Mouse (Mus musculus) mouse trophoblast stem cell (cell line): ENCODE measurements around the gene Rbm20.

ENCODE experiments used
- in situ Hi-C, 2 experiments: fragments of 300-500 bp; cut with MseI, MboI; formaldehyde crosslinking; loops; 2 replicates in 1 of 2; 3 replicates in 1 of 2; pipeline ENCODE4 v1.15.1; 2025

The Rbm20 gene

DNA sequence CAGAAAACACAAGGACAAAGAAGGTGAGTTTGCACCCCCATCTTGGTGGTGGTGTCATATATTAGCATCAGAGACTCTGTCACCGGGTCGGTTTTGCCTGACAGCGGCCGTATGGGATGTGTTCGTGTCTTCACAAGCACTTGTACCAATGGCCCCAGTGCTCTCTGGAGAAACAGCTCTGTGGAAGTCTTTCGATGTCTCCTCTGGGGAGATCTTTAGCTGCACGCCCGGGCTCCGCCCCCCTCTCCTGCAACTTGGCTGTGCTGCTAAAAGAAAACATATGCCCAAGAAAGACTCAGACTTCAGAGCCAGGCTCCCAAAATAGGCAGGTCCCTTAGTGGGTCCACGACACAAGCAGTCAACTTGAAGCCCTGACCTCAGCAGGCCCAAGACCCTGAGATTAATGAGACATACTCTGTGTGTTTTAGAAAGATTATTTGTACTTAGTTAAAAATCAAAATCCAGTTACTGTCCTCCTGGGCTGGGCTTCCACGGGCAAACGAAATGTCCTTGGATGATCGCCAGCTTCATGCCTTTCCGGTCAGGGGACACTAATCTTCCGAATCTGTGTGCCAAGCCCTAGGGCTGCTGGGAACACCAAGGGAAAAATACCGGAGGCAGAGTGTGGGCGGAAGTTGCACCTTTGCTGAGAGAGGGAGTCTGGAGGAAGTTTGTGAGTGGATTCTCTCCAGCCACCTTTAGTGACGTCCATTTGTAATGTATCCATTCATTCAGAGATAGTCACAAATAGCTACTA is 173.2 kb downstream of the Rbm20 start:
- in situ Hi-C loops: no loop called here

DNA sequence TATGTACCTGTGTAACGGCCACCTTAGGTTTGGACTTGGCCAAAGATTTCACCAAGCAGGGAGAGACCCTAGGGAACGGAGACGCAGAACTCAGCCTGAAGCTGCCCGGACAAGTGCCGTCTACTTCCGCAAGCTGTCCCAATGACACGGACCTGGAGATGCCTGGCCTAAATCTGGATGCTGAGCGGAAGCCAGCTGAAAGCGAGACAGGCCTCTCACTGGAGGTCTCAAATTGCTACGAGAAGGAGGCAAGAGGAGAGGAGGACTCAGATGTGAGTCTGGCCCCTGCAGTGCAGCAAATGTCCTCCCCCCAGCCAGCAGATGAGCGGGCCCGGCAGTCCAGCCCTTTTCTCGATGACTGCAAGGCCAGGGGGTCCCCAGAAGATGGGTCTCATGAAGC is 174.2 kb downstream of the Rbm20 start:
- in situ Hi-C loops: no loop called here

DNA sequence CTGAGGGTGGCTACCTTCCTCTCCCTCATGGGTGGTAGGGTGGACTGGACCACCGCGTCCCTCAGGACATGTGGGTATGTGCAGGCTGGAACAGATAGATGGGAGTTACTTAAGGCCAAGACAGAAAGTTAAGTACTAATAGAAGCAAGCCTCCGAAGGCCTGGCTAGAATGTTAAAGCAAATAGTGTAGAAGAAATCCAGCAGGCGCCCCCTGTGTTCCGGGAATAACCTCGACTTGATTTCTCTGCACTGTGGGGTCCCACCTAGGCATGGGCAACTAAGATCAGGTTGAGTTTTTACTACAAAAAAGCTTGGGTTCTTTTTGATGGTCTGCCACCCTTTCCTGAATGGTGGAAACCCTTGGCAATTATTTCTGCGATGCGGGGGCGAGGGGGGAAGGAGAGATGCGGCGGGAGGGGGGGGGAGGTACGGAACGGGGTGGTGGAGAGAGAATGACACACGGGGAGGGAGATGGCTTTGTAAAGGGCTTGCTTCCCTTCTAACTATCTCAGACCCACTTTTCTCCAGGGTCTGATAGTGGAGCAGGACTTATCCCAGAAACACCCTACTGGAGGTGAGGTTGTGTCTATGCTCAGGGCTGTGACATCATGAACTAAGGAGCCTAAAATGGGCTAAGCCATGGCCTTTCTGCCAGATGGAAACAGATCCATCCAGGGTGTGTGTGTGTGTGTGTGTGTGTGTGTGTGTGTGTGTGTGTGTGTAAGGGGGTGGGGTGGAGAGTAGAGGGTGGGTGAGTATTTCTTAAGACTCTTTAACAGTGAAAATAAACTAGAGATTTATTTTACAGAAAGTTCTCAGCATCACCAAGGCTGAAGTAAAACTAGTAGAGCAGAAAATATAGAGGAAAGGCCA is 175.0 kb downstream of the Rbm20 start:
- in situ Hi-C loops: no loop called here

DNA sequence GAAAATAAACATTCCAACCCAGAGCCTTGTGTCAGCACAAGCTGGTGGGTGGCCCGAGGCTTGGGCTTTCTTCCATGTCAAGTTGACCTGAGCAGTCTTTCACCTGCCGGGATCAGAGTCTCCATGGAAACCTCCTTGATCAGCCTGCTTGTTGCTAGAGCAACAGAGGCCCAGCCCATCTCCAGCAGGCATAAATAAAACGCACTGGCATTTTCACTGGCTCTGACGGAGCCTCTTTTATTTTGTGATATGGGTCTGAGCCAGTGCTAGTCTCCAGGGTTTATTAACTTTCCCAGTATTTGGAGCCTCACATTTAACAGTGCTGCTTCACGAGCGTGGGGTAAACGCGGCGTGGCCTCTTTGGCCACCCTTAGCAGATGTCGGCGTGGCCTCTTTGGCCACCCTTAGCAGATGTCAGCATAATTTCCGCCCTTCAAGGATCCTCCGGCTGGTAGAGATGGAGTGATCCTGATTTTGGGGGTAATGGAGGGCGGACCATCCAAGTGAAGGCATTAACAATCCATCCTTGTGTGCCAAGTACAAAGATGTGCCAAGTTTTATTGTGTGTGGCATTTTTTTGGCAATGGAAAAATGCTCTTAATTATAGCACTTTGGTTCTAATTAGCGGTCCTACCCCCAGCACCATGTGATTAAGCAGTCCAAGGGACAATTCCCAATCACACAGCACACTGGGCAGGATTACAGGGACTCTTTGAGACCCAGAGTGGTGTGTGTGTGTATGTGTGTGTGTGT is 175.8 kb downstream of the Rbm20 start:
- in situ Hi-C loops: no loop called here

DNA sequence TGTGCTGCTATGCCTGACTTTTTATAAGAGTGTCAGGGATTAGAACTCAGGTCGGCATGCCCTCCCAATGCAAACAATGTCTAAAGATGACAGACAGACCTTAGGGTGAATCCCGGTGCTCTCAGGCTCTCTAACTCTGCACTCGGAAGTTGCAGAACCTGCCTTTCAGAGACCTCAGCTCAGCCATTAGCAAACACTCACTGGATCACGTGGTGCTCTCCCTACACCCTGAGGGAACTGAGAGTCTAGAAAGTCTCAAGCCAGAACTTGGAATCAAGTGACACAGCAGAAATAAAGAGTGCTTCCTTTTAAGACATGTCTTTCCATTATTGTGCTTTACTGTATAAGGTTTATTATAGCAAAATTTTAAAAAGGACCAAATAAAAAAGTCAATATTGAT is 177.9 kb downstream of the Rbm20 start:
- in situ Hi-C loops: no loop called here

DNA sequence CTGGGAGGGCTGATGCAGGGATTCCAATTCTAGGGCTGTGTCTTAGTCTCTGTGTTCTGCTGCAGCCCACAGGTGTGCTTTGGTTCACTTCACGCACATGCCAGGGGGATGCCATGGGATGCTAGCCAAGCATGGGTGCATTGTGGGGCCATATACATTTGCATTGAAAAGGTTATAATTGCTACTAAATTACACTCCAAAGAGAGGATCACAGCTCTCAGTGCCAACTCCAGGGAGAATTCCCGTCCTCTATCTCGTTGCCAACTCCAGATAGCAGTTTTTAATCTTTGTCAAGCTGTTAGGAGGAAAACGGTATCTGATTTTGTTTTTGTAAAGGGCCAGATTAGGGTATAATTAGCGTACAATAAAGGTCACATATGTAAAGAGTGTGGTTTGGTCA is 178.7 kb downstream of the Rbm20 start:
- in situ Hi-C loops: no loop called here

DNA sequence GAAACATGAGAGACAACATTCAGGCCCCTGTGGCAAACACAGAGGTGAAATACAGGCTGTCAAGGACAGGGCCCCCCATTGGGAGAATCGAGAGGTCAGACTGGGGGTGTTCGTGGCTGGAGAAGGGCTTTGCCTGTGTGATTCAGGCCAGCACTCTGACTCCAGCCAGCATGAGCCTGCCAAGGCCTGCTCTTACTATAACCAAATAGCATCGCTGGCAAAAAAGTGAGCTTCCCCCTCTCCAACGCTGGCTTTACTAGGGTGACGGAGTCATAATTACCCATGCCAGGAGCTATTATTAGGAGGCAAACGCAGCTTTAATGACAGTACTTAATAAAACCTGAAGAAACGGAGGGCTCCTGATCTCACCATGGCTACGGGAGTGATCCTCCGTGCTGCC is 179.7 kb downstream of the Rbm20 start:
- in situ Hi-C loops: no loop called here

DNA sequence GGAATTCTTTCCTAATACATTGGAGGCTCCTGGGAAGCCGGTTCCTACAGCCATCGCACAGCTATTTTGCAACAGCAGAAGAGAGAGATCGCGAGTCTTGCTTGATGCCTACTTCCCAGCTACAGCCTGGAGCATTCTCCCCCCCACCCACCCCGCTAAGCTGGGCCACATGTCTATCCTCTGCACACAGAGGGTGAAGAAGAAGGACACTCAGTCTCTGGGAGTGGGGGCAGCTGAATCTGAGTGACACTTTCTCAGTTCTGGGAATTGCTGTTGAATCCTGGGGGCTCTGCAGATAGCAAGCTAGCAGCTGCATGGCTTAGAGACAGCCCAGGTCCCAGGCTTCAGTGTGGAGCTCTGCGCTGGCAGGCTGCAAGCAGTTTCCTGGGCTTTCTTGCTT is 180.9 kb downstream of the Rbm20 start:
- in situ Hi-C loops: no loop called here

DNA sequence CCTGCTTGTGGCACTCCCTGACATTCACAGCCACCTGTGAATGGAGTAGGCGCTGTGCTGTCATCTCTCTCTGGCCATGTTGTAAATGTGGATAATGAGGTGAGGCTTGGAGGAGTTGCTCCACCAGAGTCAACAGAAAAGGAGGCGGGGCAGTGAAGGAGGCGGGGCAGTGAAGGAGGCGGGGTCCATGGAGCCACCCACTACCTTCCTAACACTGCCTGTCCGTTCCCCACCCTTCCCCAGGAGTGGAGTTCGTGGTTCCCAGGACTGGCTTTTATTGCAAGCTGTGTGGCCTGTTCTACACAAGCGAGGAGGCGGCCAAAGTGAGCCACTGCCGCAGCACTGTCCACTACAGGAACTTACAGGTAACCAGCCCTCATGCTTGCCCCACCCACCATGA is 182.0 kb downstream of the Rbm20 start:
- in situ Hi-C loops: no loop called here

DNA sequence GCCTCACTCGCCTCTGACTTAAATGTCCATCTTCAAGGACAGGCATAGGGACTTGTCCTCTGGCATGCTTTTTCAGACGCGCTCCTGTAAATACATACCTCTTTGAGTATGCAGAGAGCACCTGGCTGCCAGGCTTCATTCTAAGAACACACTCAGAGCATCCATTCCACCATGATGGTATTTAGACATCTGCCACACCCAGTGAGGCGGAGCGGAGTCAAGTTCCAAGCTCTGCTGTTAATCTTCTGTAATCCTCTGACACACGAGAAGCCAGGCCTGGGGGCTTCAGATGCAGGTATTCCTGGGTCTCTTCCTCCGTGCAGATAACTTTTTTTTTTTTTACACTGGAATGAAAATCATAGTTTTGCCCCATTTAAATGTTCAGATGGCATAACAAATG is 182.5 kb downstream of the Rbm20 start:
- in situ Hi-C loops: no loop called here

DNA sequence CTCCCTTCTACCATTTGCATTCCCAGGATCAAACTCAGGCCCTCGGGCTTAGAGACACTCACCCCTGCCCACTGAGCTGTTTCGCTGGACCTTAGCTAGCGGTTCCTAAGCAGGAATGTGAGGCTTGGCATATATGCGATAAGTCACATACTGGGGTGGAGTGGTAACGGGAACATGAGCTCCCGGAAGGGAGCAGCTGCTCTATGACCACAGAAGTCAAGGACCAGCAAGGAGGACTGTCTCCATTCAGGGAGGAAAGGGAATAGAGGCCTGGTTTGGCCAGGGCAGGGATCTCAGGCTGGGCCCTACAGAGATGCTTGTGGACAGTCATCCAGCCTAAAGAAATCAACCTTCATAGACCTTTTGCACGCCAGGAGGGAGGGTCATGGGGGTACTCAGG is 184.2 kb downstream of the Rbm20 start:
- in situ Hi-C loops: no loop called here

DNA sequence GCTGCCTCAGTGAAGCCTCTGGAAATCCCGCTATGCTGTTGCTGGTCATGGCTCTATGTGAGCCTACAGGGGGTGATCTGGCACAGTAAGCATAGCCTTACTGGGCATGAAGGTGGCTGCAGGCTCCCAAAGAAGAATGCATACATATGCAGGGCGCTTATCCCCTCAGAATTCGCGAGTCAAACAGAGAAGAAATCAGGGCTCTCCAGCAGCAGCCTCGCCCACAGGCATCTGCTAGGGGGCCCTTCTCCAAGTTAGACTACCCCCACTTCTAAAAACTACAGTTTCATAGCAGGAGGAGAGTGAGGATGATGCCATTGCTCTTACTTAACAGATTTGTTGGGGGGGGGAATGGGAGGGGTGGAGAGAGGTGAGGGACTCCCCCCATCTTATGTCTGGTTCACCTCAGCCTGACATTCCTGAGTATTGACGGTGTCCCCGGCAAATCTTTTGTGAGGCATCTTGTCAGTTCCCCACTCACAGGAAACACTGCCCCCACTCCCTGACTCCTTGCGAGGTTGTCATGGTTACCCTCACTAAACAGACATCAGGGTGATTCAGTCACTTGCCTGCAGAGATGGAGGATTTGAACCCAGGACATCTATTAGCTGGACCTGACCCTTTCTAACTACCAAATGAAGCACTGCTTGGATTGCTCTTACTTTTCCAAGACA is 185.6 kb downstream of the Rbm20 start:
- in situ Hi-C loops: no loop called here

DNA sequence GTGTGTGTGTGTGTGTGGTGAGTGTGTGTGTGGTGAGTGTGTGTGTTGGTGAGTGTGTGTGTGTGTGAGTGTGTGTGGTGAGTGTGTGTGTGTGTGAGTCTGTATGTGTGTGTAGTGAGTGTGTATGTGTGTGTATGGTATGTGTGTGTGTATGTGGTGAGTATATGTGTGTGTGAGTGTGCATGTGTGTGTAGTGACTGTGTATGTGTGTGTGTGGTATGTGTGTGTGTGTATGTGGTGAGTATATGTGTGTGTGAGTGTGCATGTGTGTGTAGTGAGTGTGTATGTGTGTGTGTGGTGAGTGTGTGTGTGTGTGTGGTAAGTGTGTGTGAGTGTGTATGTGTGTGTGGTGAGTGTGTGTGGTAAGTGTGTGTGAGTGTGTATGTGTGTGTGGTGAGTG is 190.1 kb downstream of the Rbm20 start:
- in situ Hi-C loops: no loop called here

DNA sequence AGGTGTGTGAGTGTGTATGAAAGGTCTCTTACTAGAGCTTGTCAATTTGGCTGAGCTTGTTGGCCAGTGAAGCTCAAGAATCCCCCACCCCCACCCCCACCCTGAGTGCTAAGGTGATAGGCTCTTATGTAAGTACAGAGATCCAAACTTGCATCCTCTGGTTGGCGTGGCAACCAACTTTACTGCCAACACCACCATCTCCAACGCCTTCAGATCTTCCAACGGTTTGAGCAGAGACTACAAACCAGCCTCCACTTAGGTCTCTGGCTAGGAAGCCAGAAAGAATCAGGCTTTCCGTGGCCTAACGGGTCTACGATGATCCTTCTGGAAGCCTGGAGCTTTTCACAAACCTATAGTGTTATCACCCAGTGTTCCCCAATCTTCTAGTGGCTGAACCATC is 191.0 kb downstream of the Rbm20 start:
- in situ Hi-C loops: no loop called here

DNA sequence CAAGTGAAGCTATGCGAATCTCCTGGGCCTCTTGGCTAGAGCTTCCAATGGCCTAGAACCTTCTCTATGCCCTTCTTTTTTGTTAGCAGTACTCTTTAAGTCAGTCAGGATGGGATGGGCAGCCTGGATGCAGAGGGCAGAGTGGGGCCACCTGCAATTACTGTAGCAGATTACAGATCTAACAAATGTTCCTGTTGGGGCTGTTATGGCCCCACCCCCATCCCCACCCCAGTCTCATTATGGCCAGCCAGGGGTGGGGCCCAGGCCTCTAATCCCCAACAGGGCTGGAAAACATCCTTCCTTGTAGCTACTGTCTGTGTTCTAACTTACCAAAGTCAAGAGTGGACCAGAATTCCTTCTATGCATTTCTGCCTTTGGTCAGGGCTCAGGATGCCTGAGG is 191.7 kb downstream of the Rbm20 start:
- in situ Hi-C loops: no loop called here

DNA sequence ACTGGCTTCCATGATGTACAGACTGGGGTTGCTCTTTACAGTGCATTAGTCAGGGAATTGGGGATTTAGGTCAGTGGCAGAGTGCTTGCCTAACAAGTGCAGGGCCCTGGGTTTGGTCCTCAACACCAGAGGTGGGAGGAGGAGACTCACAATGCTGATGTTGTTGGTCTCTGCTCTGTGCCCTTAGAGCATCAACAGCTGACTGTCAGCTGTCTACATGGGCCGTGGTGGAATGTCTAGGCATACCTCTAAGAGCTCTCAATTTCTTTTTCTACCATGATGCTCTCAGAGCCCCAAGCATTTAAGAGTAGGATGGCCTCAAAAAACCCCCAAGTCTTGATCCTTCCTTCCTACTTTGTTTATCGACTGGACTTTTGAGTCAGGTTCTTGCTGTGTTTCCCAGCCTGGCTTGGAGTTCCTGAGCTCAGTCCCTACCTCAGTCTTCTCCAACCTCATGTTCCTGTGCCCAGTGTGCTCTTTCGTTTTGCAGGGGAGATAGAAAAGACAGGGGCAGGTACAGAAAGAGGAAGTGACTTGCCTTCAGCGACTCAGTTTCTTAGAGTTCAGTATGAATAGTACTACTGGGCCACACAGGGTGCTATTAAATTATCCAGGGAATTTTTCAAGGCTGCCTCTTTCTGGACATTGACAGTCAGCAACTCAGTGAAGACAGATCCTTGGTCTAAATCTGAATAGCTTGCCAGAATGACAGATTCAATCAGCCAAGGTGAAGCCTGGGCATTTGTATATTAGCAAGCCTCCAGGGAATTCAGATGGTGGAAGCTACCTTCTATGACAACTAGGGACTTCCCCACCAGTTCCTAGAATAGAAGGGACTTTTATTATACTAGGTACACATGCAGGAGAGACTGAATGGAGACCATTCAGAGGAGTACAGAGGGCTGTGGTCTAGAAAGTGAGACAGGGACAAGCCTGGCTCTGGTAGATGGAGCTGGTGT is 192.6 kb downstream of the Rbm20 start:
- in situ Hi-C loops: no loop called here

DNA sequence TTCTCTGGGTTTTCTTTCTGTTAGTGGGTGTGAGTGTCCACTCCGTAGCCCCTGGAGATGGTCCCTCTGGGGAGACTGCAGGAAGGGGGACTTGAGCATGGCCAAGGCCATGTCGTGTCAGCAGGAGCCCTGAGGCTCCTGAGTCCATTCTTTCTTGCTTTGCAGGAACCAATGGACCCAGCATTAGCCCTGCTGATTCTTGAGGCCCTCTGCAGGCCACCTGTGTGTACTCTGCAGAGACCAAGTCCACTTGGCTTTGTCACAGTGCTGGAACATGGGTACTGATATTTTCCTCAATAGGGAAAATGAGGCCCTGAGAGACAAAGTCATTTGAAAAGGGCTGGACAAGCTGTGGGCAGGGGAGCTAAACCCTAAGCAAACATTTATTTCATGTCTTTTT is 193.5 kb downstream of the Rbm20 start:
- in situ Hi-C loops: no loop called here

DNA sequence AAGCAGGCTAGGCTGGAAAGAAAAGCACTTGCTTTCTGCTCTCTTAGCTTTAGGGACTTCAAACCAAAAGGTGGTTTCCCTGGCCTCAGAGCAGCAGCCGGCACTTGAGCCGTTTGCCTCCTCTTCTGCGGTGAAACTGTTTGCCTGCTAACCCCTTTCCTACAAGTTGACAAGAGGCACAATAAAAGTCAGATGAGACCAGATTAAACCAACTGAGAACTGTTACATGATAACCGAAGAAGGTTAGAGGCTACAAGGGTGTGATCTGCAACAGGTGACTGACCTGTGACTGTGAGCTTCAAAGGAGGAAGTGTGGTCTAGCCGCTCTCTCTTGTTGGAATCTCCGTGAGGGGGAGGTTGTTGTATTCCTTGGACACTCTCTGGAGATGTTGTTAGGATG is 194.4 kb downstream of the Rbm20 start:
- in situ Hi-C loops: no loop called here

DNA sequence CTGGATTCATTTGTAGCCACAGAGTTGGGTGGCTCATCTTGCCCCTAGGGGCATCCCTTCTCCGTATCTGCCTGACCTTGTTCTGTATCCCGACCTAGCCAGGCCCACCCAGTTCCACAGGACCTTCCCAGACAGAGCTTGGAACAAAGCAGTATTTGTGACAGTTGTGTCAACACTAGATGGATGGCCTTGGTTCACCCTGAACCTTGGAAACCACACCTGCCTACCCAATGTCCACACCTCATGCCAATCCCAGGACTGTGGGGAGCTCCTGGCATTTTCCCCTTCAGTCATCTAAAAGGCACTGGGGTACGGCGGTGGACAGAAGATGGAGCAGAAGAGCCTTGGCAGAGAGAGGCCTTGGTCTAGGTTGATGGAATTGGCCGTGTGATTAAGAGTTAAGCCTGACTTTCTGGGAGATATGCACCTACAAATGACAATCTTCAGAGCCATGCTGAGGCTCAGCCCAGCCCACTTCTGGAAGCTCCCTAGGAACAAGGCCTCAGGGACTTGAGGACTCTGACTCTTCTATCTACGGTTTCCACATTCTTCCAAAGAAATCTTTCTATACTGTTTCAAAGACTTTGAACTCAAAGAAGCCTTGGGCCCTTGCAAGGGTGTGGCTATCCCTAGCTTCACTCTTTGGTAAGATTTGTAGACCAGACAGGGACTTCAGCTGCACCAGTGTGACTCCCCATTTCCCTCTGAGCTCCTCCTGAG is 196.0 kb downstream of the Rbm20 start:
- in situ Hi-C loops: no loop called here

DNA sequence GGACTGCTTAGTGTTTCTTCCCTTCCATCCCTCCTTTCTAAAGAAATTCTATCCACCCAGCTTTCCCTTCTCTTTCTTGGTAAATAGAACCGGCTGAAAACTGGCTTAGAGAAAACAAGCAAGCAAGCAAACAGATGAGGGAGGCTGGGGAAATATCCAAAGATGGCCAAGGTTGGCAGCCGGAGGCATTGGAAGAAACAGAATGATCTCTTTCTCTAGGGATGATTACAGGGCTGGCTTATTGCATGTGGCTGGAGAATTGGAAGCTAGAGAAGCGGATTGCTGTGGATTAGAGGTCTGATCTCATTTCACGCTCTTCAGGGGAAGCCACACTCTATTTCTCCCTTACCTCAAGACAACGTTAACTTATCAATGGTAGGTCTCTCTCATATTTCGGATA is 198.1 kb downstream of the Rbm20 start:
- in situ Hi-C loops: no loop called here
